Mouse (Mus musculus) bone marrow macrophage, adult 2 months (primary cell): ENCODE data around the gene Gm45062. TPM values are rescaled to one million over a fixed set of nuclear protein-coding genes. Genes with fewer than 3 reads are reported as not detected.

Experiments
- H3K27ac ChIP-seq: 2 replicates; pipeline ENCODE4 v1.5.1; 2012; ENCODE audit warnings: low read depth, low read length; ENCODE audit not compliant: insufficient read depth
- H3K4me1 ChIP-seq: 2 replicates; pipeline ENCODE4 v1.6.1; 2012; ENCODE audit warnings: low read length; ENCODE audit not compliant: control insufficient read depth, insufficient read depth
- H3K4me3 ChIP-seq: 2 replicates; pipeline ENCODE4 v1.5.1; 2012; ENCODE audit warnings: mild to moderate bottlenecking, low read length, moderate library complexity; ENCODE audit not compliant: insufficient read depth
- CTCF ChIP-seq: IDR thresholded peaks from 2 replicates; pipeline ENCODE4 v1.5.1; 2012; ENCODE audit warnings: low read depth, mild to moderate bottlenecking, low read length, moderate library complexity
- POLR2A ChIP-seq: IDR thresholded peaks from 2 replicates; pipeline ENCODE4 v1.6.1; 2012; ENCODE audit warnings: mild to moderate bottlenecking, low read depth, low read length, borderline replicate concordance
- polyA plus RNA-seq: library from polyadenylated mRNA; stranded (reverse); fragments of >200 nt; gene quantifications from 2 replicates; pipeline ENCODE4 v1.2.4, GENCODE M21; 2012; ENCODE audit not compliant: missing spikeins, insufficient read depth, insufficient read length

Gene Gm45062
- polyA plus RNA-seq, 1 experiment = 2.5 TPM

DNA sequence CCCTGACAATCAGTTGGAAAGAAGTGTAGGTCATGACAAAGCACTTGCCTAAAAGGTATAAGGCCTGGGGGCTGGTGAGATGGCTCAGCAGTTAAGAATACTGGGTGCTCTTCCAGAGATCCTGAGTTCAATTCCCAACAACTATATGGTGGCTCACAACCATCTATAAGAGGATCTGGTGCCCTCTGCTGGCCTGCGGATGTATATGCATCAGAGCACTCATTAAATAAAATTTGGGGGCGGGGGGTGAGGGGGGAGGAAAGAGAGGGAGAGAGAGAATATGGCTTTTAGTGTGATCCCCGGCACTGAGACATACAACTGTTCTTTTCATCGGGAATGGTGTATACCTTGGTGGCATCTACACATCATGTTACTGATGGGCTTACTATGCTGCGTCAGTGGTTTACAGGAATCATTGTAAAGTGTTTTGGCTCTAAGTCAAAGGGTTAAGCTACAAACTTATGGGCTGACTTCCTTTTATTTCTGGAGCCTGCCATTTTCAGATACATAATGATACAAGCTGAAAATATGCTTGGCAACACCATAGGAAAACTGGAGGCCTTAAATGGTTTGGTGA is 19.3 kb downstream of the Gm45062 start:
- no peak overlapping the region for H3K27ac ChIP-seq
- no peak overlapping the region for H3K4me3 ChIP-seq
- no peak for TF ChIP-seq POLR2A
- TF ChIP-seq CTCF = peak; percentile 60
- H3K4me1 ChIP-seq = no peaks in the 10 kb centered on the region

GRCm38 (mm10) chr6:8283255-8283654 is 24.0 kb downstream of the Gm45062 start:
- no peak overlapping the region for H3K27ac ChIP-seq
- H3K4me3 ChIP-seq = no peak overlapping the region
- H3K4me1 ChIP-seq = peaks cover 3% of the 10 kb centered on the region
- TF ChIP-seq CTCF (no peak), POLR2A (no peak)

- Histone ChIP-seq H3K4me1 (peaks cover 11% of the 10 kb centered on the region), H3K27ac (no peak overlapping the region), H3K4me3 (no peak overlapping the region)
- no peak for TF ChIP-seq POLR2A
- no peak for TF ChIP-seq CTCF
Observed at GRCm38 (mm10) chr6:8285401-8285960, 26.2 kb downstream of the Gm45062 start.

GRCm38 (mm10) chr6:8286146-8286545 is 26.9 kb downstream of the Gm45062 start:
- Histone ChIP-seq H3K4me1 (peaks cover 11% of the 10 kb centered on the region), H3K27ac (no peak overlapping the region), H3K4me3 (no peak overlapping the region)
- TF ChIP-seq CTCF (no peak), POLR2A (no peak)

- no peak overlapping the region for H3K4me3 ChIP-seq
- TF ChIP-seq CTCF (no peak), POLR2A (no peak)
- peak overlapping the region; percentile 36; the same call in 1 of the 2 replicates for H3K27ac ChIP-seq
- H3K4me1 ChIP-seq = peaks cover 11% of the 10 kb centered on the region
Observed at GRCm38 (mm10) chr6:8288755-8289580, 29.7 kb downstream of the Gm45062 start.

GRCm38 (mm10) chr6:8294048-8294784 is 35.0 kb downstream of the Gm45062 start:
- peaks cover under 1% of the 10 kb centered on the region; the same call in 1 of the 2 replicates for H3K4me1 ChIP-seq
- H3K27ac ChIP-seq = no peak overlapping the region
- H3K4me3 ChIP-seq = no peak overlapping the region
- no peak for TF ChIP-seq POLR2A
- no peak for TF ChIP-seq CTCF

DNA sequence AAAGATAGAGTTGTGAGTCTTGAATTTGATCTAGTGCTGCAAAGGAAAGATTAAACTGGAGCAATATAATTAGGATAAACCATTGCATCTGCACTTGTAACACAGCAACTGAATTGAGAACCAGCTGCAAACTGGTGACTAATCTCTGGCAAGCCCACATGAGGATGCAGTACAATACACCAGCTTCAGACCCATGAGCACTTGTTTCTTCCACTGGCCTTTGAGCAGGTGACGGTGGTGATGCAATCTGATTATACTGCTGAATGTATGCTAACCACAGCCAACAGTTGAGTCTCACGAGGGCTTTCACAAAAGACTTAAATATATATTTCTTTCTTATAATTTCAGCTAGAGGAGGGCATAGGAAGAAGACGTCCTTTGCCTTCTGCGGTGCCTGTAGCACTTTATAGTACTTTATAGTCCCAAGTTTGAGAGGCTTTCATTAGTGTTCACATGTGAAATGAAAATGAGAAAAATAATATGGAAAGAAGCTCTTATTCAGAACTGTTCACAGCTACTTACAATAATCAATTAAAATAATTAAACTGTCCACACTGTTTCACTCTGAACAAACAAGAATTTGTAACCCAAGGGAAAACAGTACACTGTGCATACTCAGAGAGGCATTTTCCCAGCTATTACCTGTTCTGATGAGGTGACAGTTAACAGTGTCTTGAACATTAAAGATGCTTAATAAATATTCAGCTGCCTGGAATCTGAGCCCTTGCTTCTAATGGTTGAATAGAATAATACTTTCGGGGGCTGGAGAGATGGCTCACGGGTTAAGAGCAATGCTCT is 40.0 kb downstream of the Gm45062 start:
- H3K4me3 ChIP-seq = no peak overlapping the region
- no peaks in the 10 kb centered on the region for H3K4me1 ChIP-seq
- H3K27ac ChIP-seq = no peak overlapping the region
- TF ChIP-seq POLR2A (no peak), CTCF (no peak)

DNA sequence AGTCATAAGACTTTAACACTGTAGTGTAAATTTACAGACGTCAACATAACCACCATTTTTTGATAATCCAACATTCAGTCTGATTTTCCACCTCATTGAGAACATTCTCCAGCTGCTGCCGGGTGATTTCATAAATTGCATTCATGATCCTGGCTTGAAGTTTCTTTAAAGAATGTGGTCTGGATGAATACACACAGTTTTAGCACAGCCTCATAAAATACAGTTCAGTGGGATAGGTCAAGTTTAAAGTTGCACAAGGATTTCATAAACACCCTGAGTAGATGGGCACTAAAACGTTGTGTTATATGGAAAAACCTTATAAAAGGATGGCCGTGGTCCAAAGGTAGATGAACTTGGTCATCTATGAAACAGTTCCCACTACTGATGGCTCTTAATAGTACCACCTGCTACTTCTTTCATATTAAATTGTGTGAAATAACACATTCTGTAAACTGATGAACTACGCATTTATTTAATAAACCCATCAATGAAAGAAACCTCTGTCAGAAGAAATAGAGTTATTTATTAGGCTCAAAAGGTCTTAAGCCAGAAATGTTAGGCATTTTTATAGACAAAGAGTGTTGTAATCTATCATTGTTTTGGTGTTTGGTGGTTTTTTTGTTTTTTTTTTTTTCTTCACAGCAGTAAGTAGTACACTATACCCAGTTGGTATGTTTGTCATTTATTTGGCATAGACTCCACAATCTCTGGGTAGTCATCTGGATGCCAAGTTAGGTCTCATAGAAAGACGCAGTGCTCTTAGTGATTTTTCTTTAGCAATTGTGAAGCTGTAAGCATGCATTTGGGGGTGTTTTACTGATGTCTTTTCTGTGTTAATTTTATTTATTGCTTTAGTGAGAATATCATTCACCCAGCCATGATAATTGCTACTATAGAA is 48.9 kb downstream of the Gm45062 start:
- TF ChIP-seq CTCF (no peak), POLR2A (no peak)
- Histone ChIP-seq H3K4me1 (no peaks in the 10 kb centered on the region), H3K27ac (no peak overlapping the region), H3K4me3 (no peak overlapping the region)

GRCm38 (mm10) chr6:8312554-8312953 is 53.3 kb downstream of the Gm45062 start:
- H3K4me3 ChIP-seq = no peak overlapping the region
- H3K27ac ChIP-seq = no peak overlapping the region
- TF ChIP-seq CTCF = no peak
- TF ChIP-seq POLR2A = no peak
- no peaks in the 10 kb centered on the region for H3K4me1 ChIP-seq
